Mouse (Mus musculus): Measurements from ENCODE around the gene Prpf18. TPM values are rescaled to one million over a fixed set of nuclear protein-coding genes. Genes with fewer than 3 reads are reported as not detected.

Gene Prpf18
- polyA plus RNA-seq, 1 experiment from 2014 or later, result 50.1 TPM

GRCm38 (mm10) chr2:4584252-4584651, 67.7 kb downstream of the Prpf18 start:
- Histone ChIP-seq H3K4me1 (peaks cover 24% of the 10 kb centered on the region), H3K27me3 (no peaks in the 10 kb centered on the region), H3K9ac (no peak overlapping the region), H3K4me2 (replicated peaks) (no peak overlapping the region), H3K36me3 (peaks cover 55% of the 10 kb centered on the region), H3K27ac (no peak overlapping the region), H3K4me3 (no peak overlapping the region), H3K9me3 (replicated peaks) (no peaks in the 10 kb centered on the region)
- no peak for ATAC-seq (ENCODE audit: low FRiP score)
- WGBS, result 75% methylated on average over 5 of the region's 5 CpGs

GRCm38 (mm10) chr2:4582930-4583329, 69.0 kb downstream of the Prpf18 start:
- no peak for ATAC-seq (ENCODE audit: low FRiP score)
- Histone ChIP-seq H3K9me3 (replicated peaks) (no peaks in the 10 kb centered on the region), H3K4me2 (replicated peaks) (no peak overlapping the region), H3K27ac (no peak overlapping the region), H3K36me3 (peaks cover 50% of the 10 kb centered on the region), H3K4me1 (peaks cover 19% of the 10 kb centered on the region), H3K27me3 (no peaks in the 10 kb centered on the region), H3K4me3 (no peak overlapping the region), H3K9ac (no peak overlapping the region)
- 83% methylated on average over 2 of the region's 2 CpGs for WGBS

GRCm38 (mm10) chr2:4580666-4581065, 71.2 kb downstream of the Prpf18 start:
- H3K36me3 ChIP-seq, result peaks cover 47% of the 10 kb centered on the region
- no peak overlapping the region for H3K9ac ChIP-seq
- H3K4me3 ChIP-seq, result no peak overlapping the region
- 68% methylated on average over 6 of the region's 6 CpGs for WGBS
- no peaks in the 10 kb centered on the region for H3K27me3 ChIP-seq
- no peaks in the 10 kb centered on the region for H3K9me3 ChIP-seq (replicated peaks)
- no peaks in the 10 kb centered on the region for H3K4me1 ChIP-seq
- H3K4me2 ChIP-seq (replicated peaks), result no peak overlapping the region
- no peak for ATAC-seq (ENCODE audit: low FRiP score)
- H3K27ac ChIP-seq, result no peak overlapping the region

GRCm38 (mm10) chr2:4579357-4580068, 72.4 kb downstream of the Prpf18 start:
- Histone ChIP-seq H3K27ac (no peak overlapping the region), H3K9ac (no peak overlapping the region), H3K4me3 (no peak overlapping the region), H3K4me2 (replicated peaks) (no peak overlapping the region), H3K9me3 (replicated peaks) (no peaks in the 10 kb centered on the region), H3K36me3 (peaks cover 58% of the 10 kb centered on the region), H3K4me1 (no peaks in the 10 kb centered on the region), H3K27me3 (no peaks in the 10 kb centered on the region)
- 77% methylated on average over 8 of the region's 8 CpGs for WGBS
- no peak for ATAC-seq (ENCODE audit: low FRiP score)

- no peaks in the 10 kb centered on the region for H3K9me3 ChIP-seq (replicated peaks)
- no peaks in the 10 kb centered on the region for H3K27me3 ChIP-seq
- peaks cover 70% of the 10 kb centered on the region for H3K36me3 ChIP-seq
- peaks cover 9% of the 10 kb centered on the region for H3K4me1 ChIP-seq
- 87% methylated on average over 5 of the region's 5 CpGs for WGBS
- H3K4me3 ChIP-seq, result no peak overlapping the region
- no peak for ATAC-seq (ENCODE audit: low FRiP score)
- no peak overlapping the region for H3K9ac ChIP-seq
- H3K27ac ChIP-seq, result no peak overlapping the region
- no peak overlapping the region for H3K4me2 ChIP-seq (replicated peaks)
These were observed 73.6 kb downstream of the Prpf18 start for GRCm38 (mm10) chr2:4578291-4578690.

- 97% methylated on average over 7 of the region's 7 CpGs for WGBS
- Histone ChIP-seq H3K27me3 (no peaks in the 10 kb centered on the region), H3K4me3 (no peak overlapping the region), H3K4me1 (peaks cover 9% of the 10 kb centered on the region), H3K9me3 (replicated peaks) (no peaks in the 10 kb centered on the region), H3K36me3 (peaks cover 77% of the 10 kb centered on the region), H3K9ac (no peak overlapping the region), H3K27ac (no peak overlapping the region), H3K4me2 (replicated peaks) (no peak overlapping the region)
- no peak for ATAC-seq (ENCODE audit: low FRiP score)
These were observed 75.9 kb downstream of the Prpf18 start for GRCm38 (mm10) chr2:4575975-4576374.

GRCm38 (mm10) chr2:4575163-4575562, 76.8 kb downstream of the Prpf18 start:
- H3K4me1 ChIP-seq, result peaks cover 9% of the 10 kb centered on the region
- peaks cover 75% of the 10 kb centered on the region for H3K36me3 ChIP-seq
- WGBS, result 44% methylated on average over 2 of the region's 2 CpGs
- H3K9ac ChIP-seq, result no peak overlapping the region
- H3K27ac ChIP-seq, result no peak overlapping the region
- H3K9me3 ChIP-seq (replicated peaks), result no peaks in the 10 kb centered on the region
- no peak for ATAC-seq (ENCODE audit: low FRiP score)
- no peaks in the 10 kb centered on the region for H3K27me3 ChIP-seq
- no peak overlapping the region for H3K4me3 ChIP-seq
- no peak overlapping the region for H3K4me2 ChIP-seq (replicated peaks)

GRCm38 (mm10) chr2:4574251-4574650, 77.7 kb downstream of the Prpf18 start:
- Histone ChIP-seq H3K36me3 (peaks cover 69% of the 10 kb centered on the region), H3K9ac (no peak overlapping the region), H3K27ac (no peak overlapping the region), H3K27me3 (no peaks in the 10 kb centered on the region), H3K4me1 (peaks cover 9% of the 10 kb centered on the region), H3K4me3 (no peak overlapping the region), H3K9me3 (replicated peaks) (no peaks in the 10 kb centered on the region), H3K4me2 (replicated peaks) (no peak overlapping the region)
- no peak for ATAC-seq (ENCODE audit: low FRiP score)
- whole genome bisulfite sequencing, result 67% methylated on average over 5 of the region's 5 CpGs

GRCm38 (mm10) chr2:4573386-4573785, 78.5 kb downstream of the Prpf18 start:
- no peaks in the 10 kb centered on the region for H3K9me3 ChIP-seq (replicated peaks)
- H3K4me2 ChIP-seq (replicated peaks), result no peak overlapping the region
- WGBS, result 70% methylated on average over 4 of the region's 4 CpGs
- no peak for ATAC-seq (ENCODE audit: low FRiP score)
- peaks cover 12% of the 10 kb centered on the region for H3K4me1 ChIP-seq
- no peaks in the 10 kb centered on the region for H3K27me3 ChIP-seq
- H3K4me3 ChIP-seq, result no peak overlapping the region
- H3K27ac ChIP-seq, result no peak overlapping the region
- H3K9ac ChIP-seq, result no peak overlapping the region
- H3K36me3 ChIP-seq, result peaks cover 71% of the 10 kb centered on the region

GRCm38 (mm10) chr2:4572498-4573263, 79.2 kb downstream of the Prpf18 start:
- H3K9me3 ChIP-seq (replicated peaks), result no peaks in the 10 kb centered on the region
- H3K27me3 ChIP-seq, result no peaks in the 10 kb centered on the region
- no peak overlapping the region for H3K4me2 ChIP-seq (replicated peaks)
- 89% methylated on average over 7 of the region's 7 CpGs for WGBS
- no peak overlapping the region for H3K9ac ChIP-seq
- ATAC-seq (ENCODE audit: low FRiP score), result no peak
- no peak overlapping the region for H3K4me3 ChIP-seq
- peaks cover 12% of the 10 kb centered on the region for H3K4me1 ChIP-seq
- no peak overlapping the region for H3K27ac ChIP-seq
- H3K36me3 ChIP-seq, result peaks cover 69% of the 10 kb centered on the region
